Mouse (Mus musculus) megakaryocyte, embryonic 14.5 days (primary cell): ENCODE data around the gene Cd63.

ENCODE experiments used
- FLI1 ChIP-seq: IDR thresholded peaks from 2 replicates; pipeline ENCODE4 v1.6.1; 2012; ENCODE audit warnings: low read length, inconsistent platforms, mixed read lengths
- GATA1 ChIP-seq: IDR thresholded peaks from 3 replicates; pipeline ENCODE4 v1.6.1; 2012; ENCODE audit warnings: mixed read lengths, low read length, inconsistent platforms, borderline replicate concordance

- TF ChIP-seq GATA1 (no peak), FLI1 (no peak)
These were observed 16.6 kb downstream of the Cd63 start for GRCm38 (mm10) chr10:128917400-128917799.
